Mouse (Mus musculus) hematopoietic stem cell, adult 5-6 weeks (primary cell): ENCODE data around the gene Uspl1. TPM values are rescaled to one million over a fixed set of nuclear protein-coding genes. Genes with fewer than 3 reads are reported as not detected.
A peak's percentile ranks its signal among the peaks of the same experiment; 100 is the strongest.

Experiments used
- ATAC-seq, 2 experiments: fragments of 125-278 bp in 1 of 2; replicated peaks in 1 of 2; 2 replicates each; pipeline ENCODE4 v1.8.0; 2016 to 2017; ENCODE audit warnings: inconsistent platforms in 2 of 2, mild to moderate bottlenecking in 2 of 2, moderate number of reproducible peaks in 2 of 2, low read depth in 1 of 2, moderate TSS enrichment in 1 of 2; ENCODE audit not compliant: low FRiP score in 2 of 2, poor library complexity in 2 of 2, severe bottlenecking in 2 of 2, insufficient read depth in 1 of 2, low TSS enrichment in 1 of 2
- total RNA-seq: library from RNA; stranded (forward); fragments of 172-1452, 232-1000 nt; gene quantifications from 2 replicates; pipeline ENCODE4 v1.2.3, GENCODE M21; 2017

The Uspl1 gene
- total RNA-seq, 1 experiment from 2014 or later = 42.1 TPM

GRCm38 (mm10) chr5:149198782-149199181 lies 14.6 kb downstream of the Uspl1 start:
- ATAC-seq = no peak

GRCm38 (mm10) chr5:149202941-149203340 lies 18.8 kb downstream of the Uspl1 start:
- ATAC-seq = peak; percentile 89 to 94

GRCm38 (mm10) chr5:149203796-149204375 lies 19.7 kb downstream of the Uspl1 start:
- ATAC-seq = no peak

GRCm38 (mm10) chr5:149204822-149205221 lies 20.7 kb downstream of the Uspl1 start:
- ATAC-seq = no peak

- no peak for ATAC-seq
These were observed 21.1 kb downstream of the Uspl1 start for GRCm38 (mm10) chr5:149205265-149205664.

- no peak for ATAC-seq
These were observed 22.1 kb downstream of the Uspl1 start for GRCm38 (mm10) chr5:149206286-149206685.

- no peak for ATAC-seq
These were observed 23.5 kb downstream of the Uspl1 start for GRCm38 (mm10) chr5:149207661-149208060.

GRCm38 (mm10) chr5:149208776-149209175 lies 24.6 kb downstream of the Uspl1 start:
- no peak for ATAC-seq

- no peak for ATAC-seq
These were observed 25.2 kb downstream of the Uspl1 start for GRCm38 (mm10) chr5:149209328-149209727.

GRCm38 (mm10) chr5:149211041-149211440 lies 26.9 kb downstream of the Uspl1 start:
- ATAC-seq = no peak

GRCm38 (mm10) chr5:149212806-149213205 lies 28.7 kb downstream of the Uspl1 start:
- no peak for ATAC-seq

- no peak for ATAC-seq
These were observed 31.4 kb downstream of the Uspl1 start for GRCm38 (mm10) chr5:149215540-149215939.

GRCm38 (mm10) chr5:149217524-149218357 lies 33.6 kb downstream of the Uspl1 start:
- ATAC-seq = no peak

GRCm38 (mm10) chr5:149219493-149219892 lies 35.3 kb downstream of the Uspl1 start:
- ATAC-seq = no peak

GRCm38 (mm10) chr5:149221355-149221754 lies 37.2 kb downstream of the Uspl1 start:
- ATAC-seq = peak; percentile 22 to 42; a peak in 1 of 4 replicates

- no peak for ATAC-seq
These were observed 40.5 kb downstream of the Uspl1 start for GRCm38 (mm10) chr5:149224666-149225065.

- peak; percentile 98 to 99 for ATAC-seq
These were observed 44.8 kb downstream of the Uspl1 start for GRCm38 (mm10) chr5:149228700-149229618.
